Mouse (Mus musculus): ENCODE results near the gene Dpm1. TPM values are rescaled to one million over a fixed set of nuclear protein-coding genes. Genes with fewer than 3 reads are reported as not detected.
A peak's percentile ranks its signal among the peaks of the same experiment; 100 is the strongest.

The Dpm1 gene
- polyA plus RNA-seq, 1 experiment from 2014 or later, result 87.5 TPM

- Histone ChIP-seq H3K9me3 (no peaks in the 10 kb centered on the region), H3K4me1 (no peaks in the 10 kb centered on the region), H3K4me3 (no peak overlapping the region), H3K4me2 (replicated peaks) (no peak overlapping the region), H3K9ac (replicated peaks) (no peak overlapping the region), H3K27ac (replicated peaks) (no peak overlapping the region), H3K27me3 (peaks cover 14% of the 10 kb centered on the region; the same call in 1 of the 2 replicates), H3K36me3 (no peaks in the 10 kb centered on the region)
- no peak for ATAC-seq (ENCODE audit: low FRiP score, low read depth)
- WGBS, result 19% methylated on average over 2 of the region's 2 CpGs
These were observed 18.5 kb upstream of the Dpm1 start for GRCm38 (mm10) chr2:168248856-168249245.

GRCm38 (mm10) chr2:168248167-168248855 is 17.9 kb upstream of the Dpm1 start:
- H3K36me3 ChIP-seq, result no peaks in the 10 kb centered on the region
- no peak for ATAC-seq (ENCODE audit: low FRiP score, low read depth)
- no peaks in the 10 kb centered on the region for H3K4me1 ChIP-seq
- H3K27me3 ChIP-seq, result peaks cover 15% of the 10 kb centered on the region
- no peak overlapping the region for H3K4me3 ChIP-seq
- no peaks in the 10 kb centered on the region for H3K9me3 ChIP-seq
- 78% methylated on average over 8 of the region's 8 CpGs for WGBS
- no peak overlapping the region for H3K9ac ChIP-seq (replicated peaks)
- H3K4me2 ChIP-seq (replicated peaks), result no peak overlapping the region
- no peak overlapping the region for H3K27ac ChIP-seq (replicated peaks)

- Histone ChIP-seq H3K4me1 (no peaks in the 10 kb centered on the region), H3K36me3 (no peaks in the 10 kb centered on the region), H3K4me3 (no peak overlapping the region), H3K4me2 (replicated peaks) (no peak overlapping the region), H3K9me3 (no peaks in the 10 kb centered on the region), H3K27me3 (peaks cover 7% of the 10 kb centered on the region), H3K9ac (replicated peaks) (no peak overlapping the region), H3K27ac (replicated peaks) (no peak overlapping the region)
- ATAC-seq (ENCODE audit: low FRiP score, low read depth), result no peak
- 40% methylated on average over 8 of the region's 8 CpGs for WGBS
These were observed 15.2 kb upstream of the Dpm1 start for GRCm38 (mm10) chr2:168245571-168245970.

- Histone ChIP-seq H3K27me3 (peaks cover 7% of the 10 kb centered on the region), H3K4me3 (no peak overlapping the region), H3K4me1 (no peaks in the 10 kb centered on the region), H3K9me3 (no peaks in the 10 kb centered on the region), H3K9ac (replicated peaks) (no peak overlapping the region), H3K27ac (replicated peaks) (no peak overlapping the region), H3K36me3 (no peaks in the 10 kb centered on the region), H3K4me2 (replicated peaks) (no peak overlapping the region)
- ATAC-seq (ENCODE audit: low FRiP score, low read depth), result no peak
- WGBS, result 70% methylated on average over 4 of the region's 4 CpGs
These were observed 12.9 kb upstream of the Dpm1 start for GRCm38 (mm10) chr2:168243278-168243677.

- Histone ChIP-seq H3K9me3 (no peaks in the 10 kb centered on the region), H3K27me3 (peaks cover 7% of the 10 kb centered on the region), H3K4me2 (replicated peaks) (no peak overlapping the region), H3K4me1 (no peaks in the 10 kb centered on the region), H3K4me3 (no peak overlapping the region), H3K9ac (replicated peaks) (no peak overlapping the region), H3K36me3 (no peaks in the 10 kb centered on the region), H3K27ac (replicated peaks) (no peak overlapping the region)
- ATAC-seq (ENCODE audit: low FRiP score, low read depth), result no peak
These were observed 12.4 kb upstream of the Dpm1 start for GRCm38 (mm10) chr2:168242841-168243240.

GRCm38 (mm10) chr2:168238335-168238734 is 7.9 kb upstream of the Dpm1 start:
- Histone ChIP-seq H3K9me3 (no peaks in the 10 kb centered on the region), H3K9ac (replicated peaks) (no peak overlapping the region), H3K4me3 (no peak overlapping the region), H3K4me2 (replicated peaks) (no peak overlapping the region), H3K27ac (replicated peaks) (no peak overlapping the region), H3K4me1 (no peaks in the 10 kb centered on the region), H3K36me3 (peaks cover 9% of the 10 kb centered on the region; the same call in 1 of the 2 replicates), H3K27me3 (peaks cover 4% of the 10 kb centered on the region; the same call in 1 of the 2 replicates)
- ATAC-seq (ENCODE audit: low FRiP score, low read depth), result no peak
- 86% methylated on average over 4 of the region's 4 CpGs for WGBS

- Histone ChIP-seq H3K27ac (replicated peaks) (no peak overlapping the region), H3K4me2 (replicated peaks) (no peak overlapping the region), H3K9me3 (no peaks in the 10 kb centered on the region), H3K4me1 (peaks cover 25% of the 10 kb centered on the region), H3K4me3 (no peak overlapping the region), H3K9ac (replicated peaks) (no peak overlapping the region), H3K27me3 (no peaks in the 10 kb centered on the region), H3K36me3 (peaks cover 19% of the 10 kb centered on the region; the same call in 1 of the 2 replicates)
- WGBS, result 92% methylated on average over 5 of the region's 5 CpGs
- no peak for ATAC-seq (ENCODE audit: low FRiP score, low read depth)
These were observed 2.9 kb upstream of the Dpm1 start for GRCm38 (mm10) chr2:168233286-168233685.

- peak overlapping the region; percentile 97 for H3K9ac ChIP-seq (replicated peaks)
- H3K27ac ChIP-seq (replicated peaks), result no peak overlapping the region
- H3K9me3 ChIP-seq, result no peaks in the 10 kb centered on the region
- WGBS, result 62% methylated on average over 33 of the region's 33 CpGs
- no peaks in the 10 kb centered on the region for H3K27me3 ChIP-seq
- ATAC-seq (ENCODE audit: low FRiP score, low read depth), result no peak
- H3K36me3 ChIP-seq, result peaks cover 23% of the 10 kb centered on the region; the same call in 1 of the 2 replicates
- H3K4me1 ChIP-seq, result peaks cover 28% of the 10 kb centered on the region
- peak overlapping the region; percentile 100 for H3K4me3 ChIP-seq
- peak overlapping the region; percentile 100 for H3K4me2 ChIP-seq (replicated peaks)
These were observed 1.1 kb upstream of the Dpm1 start for GRCm38 (mm10) chr2:168231471-168231829.

GRCm38 (mm10) chr2:168230773-168231470 is 531 bp upstream of the Dpm1 start:
- 5% methylated on average over 96 of the region's 105 CpGs for WGBS
- Histone ChIP-seq H3K36me3 (peaks cover 26% of the 10 kb centered on the region), H3K9ac (replicated peaks) (peak overlapping the region; percentile 97), H3K9me3 (no peaks in the 10 kb centered on the region), H3K4me3 (peak overlapping the region; percentile 100), H3K27ac (replicated peaks) (peak overlapping the region; percentile 91), H3K4me1 (peaks cover 28% of the 10 kb centered on the region), H3K27me3 (no peaks in the 10 kb centered on the region), H3K4me2 (replicated peaks) (peak overlapping the region; percentile 100)
- peak; percentile 73 for ATAC-seq (ENCODE audit: low FRiP score, low read depth)

- H3K9ac ChIP-seq (replicated peaks), result peak overlapping the region; percentile 97
- H3K4me3 ChIP-seq, result peak overlapping the region; percentile 100
- no peaks in the 10 kb centered on the region for H3K9me3 ChIP-seq
- peak overlapping the region; percentile 100 for H3K4me2 ChIP-seq (replicated peaks)
- no peak for ATAC-seq (ENCODE audit: low FRiP score, low read depth)
- H3K4me1 ChIP-seq, result peaks cover 28% of the 10 kb centered on the region
- no peaks in the 10 kb centered on the region for H3K27me3 ChIP-seq
- WGBS, result 23% methylated on average over 41 of the region's 41 CpGs
- H3K36me3 ChIP-seq, result peaks cover 42% of the 10 kb centered on the region
- H3K27ac ChIP-seq (replicated peaks), result peak overlapping the region; percentile 91
These were observed 1.0 kb downstream of the Dpm1 start for GRCm38 (mm10) chr2:168229116-168230025.

GRCm38 (mm10) chr2:168223326-168223725 is 7.1 kb downstream of the Dpm1 start:
- peaks cover 74% of the 10 kb centered on the region for H3K36me3 ChIP-seq

More at GRCm38 (mm10) chr2:168223326-168223725, 7.1 kb downstream of the Dpm1 start:
- 87% methylated on average over 6 of the region's 6 CpGs for WGBS
- ATAC-seq (ENCODE audit: low FRiP score, low read depth), result no peak
- no peak overlapping the region for H3K27ac ChIP-seq (replicated peaks)
- H3K4me2 ChIP-seq (replicated peaks), result no peak overlapping the region
- no peaks in the 10 kb centered on the region for H3K27me3 ChIP-seq
- no peak overlapping the region for H3K4me3 ChIP-seq
- H3K4me1 ChIP-seq, result peaks cover 3% of the 10 kb centered on the region
- no peak overlapping the region; the same call in 1 of the 2 replicates for H3K9ac ChIP-seq (replicated peaks)
- H3K9me3 ChIP-seq, result no peaks in the 10 kb centered on the region

Data from midbrain, embryonic 12.5 days (tissue).